Mouse (Mus musculus): ENCODE measurements at regions not wholly inside any gene's neighbourhood (a gene's known extent, or its start where the extent isn't known, plus 50 kb on each side); places are given as distances from the start of the nearest gene placed in this dataset.

- TF ChIP-seq POLR2AphosphoS2 (IDR thresholded peaks at IDR 0.05; ENCODE audit: insufficient read length, low read depth), result no peak
- TF ChIP-seq MAX (IDR thresholded peaks at IDR 0.05; ENCODE audit: low read depth), result no peak
- TF ChIP-seq CEBPB (IDR thresholded peaks at IDR 0.05; ENCODE audit: insufficient read depth, poor library complexity, severe bottlenecking), result no peak
- no peak for TF ChIP-seq POLR2A (IDR thresholded peaks at IDR 0.05; ENCODE audit: insufficient read length, low read depth)
- no peak for TF ChIP-seq USF1 (IDR thresholded peaks at IDR 0.05; ENCODE audit: low read depth)
- TF ChIP-seq TCF12 (IDR thresholded peaks at IDR 0.05; ENCODE audit: insufficient read depth, poor library complexity, severe bottlenecking), result no peak
Measured at GRCm38 (mm10) chr1:194561098-194561497, 56.9 kb upstream of the Plxna2 start.

All from myocyte (in vitro differentiated cells).